Mouse (Mus musculus): ENCODE measurements at regions not wholly inside any gene's neighbourhood (a gene's known extent, or its start where the extent isn't known, plus 50 kb on each side); places are given as distances from the start of the nearest gene placed in this dataset.

- no peak for TF ChIP-seq CTCF (conservative IDR thresholded peaks at IDR 0.05; ENCODE audit: low read length)
- no peak for TF ChIP-seq NANOG (IDR thresholded peaks at IDR 0.05; ENCODE audit: borderline replicate concordance, low read length)
Observed at GRCm38 (mm10) chr3:83706531-83707243, 59.4 kb upstream of the Sfrp2 start.

All from E14TG2a.4 (cell line).